Mouse (Mus musculus): Measurements from ENCODE around the gene Gm5089. TPM values are rescaled to one million over a fixed set of nuclear protein-coding genes. Genes with fewer than 3 reads are reported as not detected.

The Gm5089 gene
- total RNA-seq, 2 experiments from 2014 or later: not detected

DNA sequence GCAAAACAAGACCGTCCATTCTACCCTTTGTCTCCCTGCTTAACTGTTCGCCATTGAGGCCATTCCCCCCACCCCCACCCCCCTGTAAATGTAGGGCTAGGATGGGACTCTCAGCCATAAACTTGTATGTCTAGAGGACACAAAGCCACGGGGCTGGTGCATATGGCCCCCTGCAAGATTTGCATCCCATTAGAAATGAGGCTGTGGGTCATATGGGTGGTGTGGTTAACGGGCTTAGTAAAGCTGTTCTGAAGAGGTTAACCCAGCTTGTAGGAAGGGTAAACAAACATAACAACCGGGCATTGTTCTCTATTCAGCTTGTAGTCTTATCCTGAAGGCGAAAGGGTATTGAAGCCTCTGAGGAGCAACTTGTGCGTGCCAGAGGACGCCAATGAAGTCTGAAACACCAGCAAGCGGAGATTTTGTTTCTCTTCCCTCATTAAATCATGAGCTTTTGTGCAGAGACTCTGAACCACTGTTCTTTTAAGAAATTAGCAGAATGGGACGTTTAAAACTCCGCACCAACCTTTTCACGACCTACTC, 48.1 kb downstream of the Gm5089 start:
- DNase-seq (ENCODE audit: low spot score): no peak
- intact Hi-C loops (cut with DNase I): no loop called here

DNA sequence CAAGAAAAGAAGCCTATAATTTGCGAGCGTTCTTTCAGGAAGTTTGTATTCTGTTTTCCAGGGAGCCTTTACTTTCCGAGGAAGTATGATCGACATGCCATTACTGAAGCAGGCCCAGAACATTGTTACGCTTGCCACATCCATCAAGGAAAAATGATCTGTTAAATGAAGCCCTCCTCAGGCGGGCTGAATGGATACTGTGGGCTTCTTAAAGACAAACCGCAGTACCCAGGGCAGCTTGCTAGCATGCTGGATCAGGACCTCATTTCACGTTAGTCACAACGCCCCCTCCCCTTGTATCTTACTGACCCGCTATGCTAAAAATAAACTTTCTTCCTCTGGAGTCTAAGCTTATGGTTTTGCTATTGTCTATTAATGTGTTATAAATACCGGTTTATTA, 49.0 kb downstream of the Gm5089 start:
- DNase-seq (ENCODE audit: low spot score): no peak
- intact Hi-C loops (cut with DNase I): no loop called here

DNA sequence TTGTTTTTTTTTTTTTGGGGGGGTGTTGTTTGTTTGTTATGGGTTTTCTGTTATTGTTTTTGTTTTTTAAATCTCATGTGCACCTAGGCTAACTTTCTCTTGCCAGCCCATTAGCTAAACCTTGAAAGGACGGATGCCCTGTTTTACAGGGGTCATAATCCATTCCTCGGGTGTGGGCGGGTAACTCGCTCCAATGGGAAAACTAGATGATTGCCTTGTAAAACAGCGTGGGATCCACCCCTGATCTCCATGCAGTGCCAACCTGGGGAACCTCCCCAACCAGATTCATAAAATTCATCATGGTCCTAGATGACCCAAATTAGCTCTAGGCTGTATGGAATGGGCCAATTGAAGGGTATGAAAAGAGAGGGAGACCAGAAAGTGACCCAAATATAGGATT, 51.0 kb downstream of the Gm5089 start:
- intact Hi-C loops (cut with DNase I): no loop called here
- no peak for DNase-seq (ENCODE audit: low spot score)

DNA sequence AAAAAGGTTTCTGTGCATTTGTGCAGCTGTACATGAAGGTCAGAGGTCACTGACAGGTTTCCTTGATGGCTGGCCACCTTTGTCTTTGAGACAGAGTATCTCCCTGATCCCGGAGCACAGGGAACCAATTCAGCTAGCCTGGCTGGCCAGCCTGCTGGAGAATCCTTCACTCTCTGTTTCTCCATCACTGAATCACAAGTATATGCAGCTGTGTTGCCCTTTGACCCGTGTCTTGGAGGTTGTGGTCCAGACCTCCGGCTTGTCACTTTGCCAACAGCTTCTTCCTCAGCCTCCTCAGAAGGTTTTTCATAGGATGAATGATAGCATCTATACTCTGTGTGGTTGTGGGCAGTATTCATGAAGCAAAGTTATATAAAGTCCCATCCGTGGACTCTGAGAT, 52.2 kb downstream of the Gm5089 start:
- DNase-seq (ENCODE audit: low spot score): no peak
- intact Hi-C loops (cut with DNase I): no loop called here

DNA sequence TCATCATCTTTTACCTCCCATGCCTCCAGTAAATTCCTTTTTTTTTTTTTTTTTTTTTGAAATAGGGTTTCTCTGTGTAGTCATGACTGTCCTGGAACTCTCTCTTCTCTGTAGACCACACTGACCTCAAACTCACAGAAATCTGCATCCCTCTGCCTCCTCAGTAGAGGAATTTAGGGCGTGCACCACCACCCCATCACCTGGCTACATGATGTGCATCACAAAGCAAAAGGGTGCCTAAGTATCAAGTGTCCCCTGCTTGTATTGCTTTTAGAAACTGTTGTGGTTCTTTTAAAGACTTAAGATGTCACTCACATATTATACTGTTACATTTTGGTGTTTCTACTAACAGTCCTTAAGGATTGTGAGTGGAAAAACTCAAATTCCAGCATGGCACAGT, 57.8 kb downstream of the Gm5089 start:
- DNase-seq (ENCODE audit: low spot score): no peak
- intact Hi-C loops (cut with DNase I): no loop called here

DNA sequence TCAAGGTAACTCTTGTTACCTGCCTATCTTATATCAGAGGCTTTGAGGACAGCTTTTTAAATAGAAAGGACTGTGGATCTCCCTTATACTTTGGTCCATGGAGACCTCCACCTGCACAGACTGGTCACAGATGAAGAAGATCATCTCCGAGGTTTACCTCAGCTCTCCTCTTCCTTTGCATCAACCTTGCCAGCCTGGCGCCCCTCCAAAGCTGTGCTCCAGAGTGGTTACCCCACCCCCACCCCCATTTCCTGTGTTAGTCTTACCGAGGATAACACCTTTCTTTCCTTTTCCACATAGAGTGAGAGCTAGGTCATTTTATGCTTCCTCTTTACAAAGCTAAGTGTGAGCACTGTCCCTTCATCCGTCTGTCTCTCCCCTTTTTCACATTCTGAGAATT, 60.0 kb downstream of the Gm5089 start:
- DNase-seq (ENCODE audit: low spot score): no peak
- intact Hi-C loops (cut with DNase I): no loop called here

DNA sequence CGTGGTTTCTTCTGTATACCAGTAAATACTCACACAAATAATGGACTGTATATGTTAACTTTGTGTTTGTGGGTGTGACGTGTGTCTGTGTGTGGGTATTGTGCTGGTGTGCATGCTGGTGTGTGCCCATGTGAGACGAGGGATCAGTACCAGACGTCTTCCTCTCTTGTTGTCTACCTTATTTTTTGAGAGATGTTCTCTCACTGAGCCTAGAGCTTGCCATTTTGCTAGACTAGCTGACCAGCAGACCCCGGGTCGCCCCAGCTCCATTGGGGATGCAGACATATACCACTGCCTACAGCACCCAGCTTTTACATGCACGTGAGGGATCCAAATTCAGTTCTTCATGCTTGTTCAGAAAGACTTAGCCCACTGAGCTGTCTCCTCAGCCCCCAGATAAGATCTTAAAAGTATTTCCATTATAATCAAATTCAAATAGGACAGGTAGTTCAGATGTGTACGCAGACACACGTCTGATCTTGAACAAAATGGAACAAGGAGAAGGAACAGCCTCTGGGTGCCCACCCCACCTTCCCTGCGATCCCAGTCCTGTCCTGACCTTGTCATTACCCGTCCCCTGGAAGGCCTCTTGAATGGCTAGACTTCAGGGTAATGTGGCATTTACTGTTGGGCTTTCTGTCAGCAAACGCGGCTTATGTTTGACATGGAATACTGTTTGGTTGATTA, 61.1 kb downstream of the Gm5089 start:
- intact Hi-C loops (cut with DNase I): no loop called here
- DNase-seq (ENCODE audit: low spot score): no peak

DNA sequence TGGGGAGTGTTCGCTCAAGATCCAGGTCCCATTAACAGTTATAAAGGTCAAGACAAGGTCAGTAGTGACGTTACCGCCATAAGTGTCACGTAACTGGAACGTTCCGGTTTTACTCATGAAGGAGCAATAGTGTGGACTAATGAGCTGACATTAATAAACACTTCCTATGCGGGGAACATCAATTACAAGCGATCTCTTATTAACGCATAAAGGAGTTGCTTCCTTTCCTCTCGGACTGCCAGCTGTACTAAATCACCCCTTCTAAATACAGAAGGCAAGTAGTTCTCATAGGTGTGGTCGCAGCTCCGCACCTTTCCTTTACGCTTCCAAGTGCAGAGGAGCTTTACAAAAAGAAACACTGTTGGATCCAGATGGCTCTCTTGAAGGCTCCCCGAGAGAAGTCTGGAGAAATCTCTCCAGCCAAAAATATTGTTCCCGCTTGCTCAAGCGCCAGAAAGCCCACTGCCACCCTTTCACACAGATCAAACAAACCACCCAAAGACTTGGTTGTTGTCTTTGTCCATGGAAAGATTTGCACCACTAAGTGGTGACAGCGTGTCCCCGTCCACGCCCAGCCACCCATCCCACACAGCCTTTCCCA, 62.4 kb downstream of the Gm5089 start:
- intact Hi-C loops (cut with DNase I): no loop called here
- DNase-seq (ENCODE audit: low spot score): no peak

DNA sequence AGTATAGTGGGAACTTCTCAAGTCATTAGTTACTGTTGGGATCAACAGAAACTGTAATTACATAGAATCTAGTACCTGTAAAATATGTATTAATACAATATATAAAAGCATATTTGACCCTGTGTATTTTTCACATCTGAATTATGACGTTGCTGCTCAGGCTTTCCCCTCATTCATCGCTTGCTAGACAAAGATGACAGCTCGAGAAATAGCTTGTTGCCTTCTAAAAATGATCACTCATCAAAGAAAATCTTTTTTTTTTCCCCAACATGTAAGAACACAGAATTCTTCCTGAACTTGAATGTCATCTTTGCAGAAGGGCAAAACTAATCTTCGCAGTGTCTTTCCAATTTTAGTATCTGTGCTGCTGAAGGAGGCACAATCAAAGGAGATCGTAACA, 63.1 kb downstream of the Gm5089 start:
- intact Hi-C loops (cut with DNase I): no loop called here

DNA sequence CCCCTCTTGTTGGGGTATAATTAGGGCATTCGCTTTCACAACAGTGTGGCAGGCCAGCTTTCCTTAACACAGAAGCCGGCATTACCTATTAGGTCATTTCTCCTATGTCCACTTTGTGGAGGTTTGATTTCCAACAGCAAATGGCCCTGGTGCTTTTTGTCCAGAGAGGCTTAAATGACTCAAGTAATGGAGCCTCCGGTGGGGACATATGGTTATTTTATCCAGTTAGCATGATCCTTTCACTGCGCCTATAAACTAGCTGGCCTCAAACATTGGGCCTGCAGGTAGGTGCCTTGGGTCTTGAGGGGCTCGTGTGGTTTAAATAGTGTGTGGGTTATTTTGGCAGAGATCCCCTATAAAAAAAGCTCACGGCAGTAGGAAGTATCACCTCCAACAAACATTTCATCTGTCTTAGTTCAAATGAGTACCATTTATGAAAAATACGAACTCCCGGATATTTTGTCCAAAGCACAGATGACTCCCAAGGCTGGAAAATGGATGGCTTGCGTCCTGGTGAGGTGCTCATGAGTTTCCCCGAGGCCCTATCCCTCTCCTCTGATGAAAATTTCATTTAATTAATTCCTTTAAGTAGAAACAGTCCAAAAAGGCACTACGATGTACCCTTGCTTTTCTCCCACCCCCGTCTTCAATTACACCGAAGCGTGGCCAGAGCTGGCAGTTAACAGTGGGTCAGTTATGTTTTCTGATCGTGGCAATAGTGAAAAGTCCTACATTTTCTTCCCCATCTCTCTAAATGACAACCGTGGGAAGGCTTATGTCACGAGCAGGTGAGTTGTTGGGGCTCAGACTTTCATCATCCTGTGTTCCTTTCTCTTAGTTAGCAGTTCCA, 64.4 kb downstream of the Gm5089 start:
- DNase-seq (ENCODE audit: low spot score): no peak
- intact Hi-C loops (cut with DNase I): no loop called here

More for the DNA sequence above, 63.1 kb downstream of the Gm5089 start:
- DNase-seq (ENCODE audit: low spot score): no peak

DNA sequence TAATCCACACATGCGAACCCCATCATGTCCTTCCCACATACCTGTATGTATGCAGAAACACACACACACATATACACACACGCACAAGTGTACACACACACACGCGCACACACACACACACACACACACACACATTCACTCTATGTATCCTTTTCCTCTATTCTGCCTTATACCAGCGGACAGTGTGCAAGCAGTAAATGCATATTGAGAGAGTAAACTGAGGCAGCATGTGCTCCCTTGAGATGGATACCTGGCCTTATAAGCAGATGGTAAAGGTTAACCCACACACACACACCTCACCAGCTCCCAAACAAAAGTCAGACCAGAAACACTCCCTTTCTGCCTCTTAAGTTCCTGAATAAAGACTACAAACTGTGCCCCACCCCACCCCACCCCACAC, 65.2 kb downstream of the Gm5089 start:
- intact Hi-C loops (cut with DNase I): no loop called here

DNA sequence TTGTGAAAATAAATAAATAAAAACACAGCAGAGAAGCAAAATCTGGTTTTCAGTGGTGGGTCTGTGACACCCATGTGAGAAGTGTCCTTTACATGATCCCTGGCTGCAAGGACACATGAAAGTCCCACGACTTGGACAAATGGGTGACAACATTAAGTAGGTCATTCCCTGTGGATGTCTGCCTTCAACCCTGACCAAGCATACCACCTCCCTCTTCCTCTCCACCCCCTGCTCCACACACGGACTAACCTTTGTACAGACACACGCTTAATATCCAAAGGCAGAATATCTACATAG, 65.7 kb downstream of the Gm5089 start:
- no peak for DNase-seq (ENCODE audit: low spot score)
- intact Hi-C loops (cut with DNase I): no loop called here

More for the DNA sequence above, 65.2 kb downstream of the Gm5089 start:
- no peak for DNase-seq (ENCODE audit: low spot score)

Other genes starting within 250 kb of the Gm5089 start
- not detected for gene Zic5, start 14.6 kb upstream of the Gm5089 start, total RNA-seq (2021)
- gene Zic2, start 24.3 kb upstream of the Gm5089 start, total RNA-seq (2021): not detected
- gene Gm10837, start 39.5 kb upstream of the Gm5089 start, total RNA-seq (2021): not detected
- 10 to 100 TPM; 78.0 to 90.8 TPM for gene Pcca, start 83.2 kb upstream of the Gm5089 start, total RNA-seq (2021)